Mouse (Mus musculus): Measurements from ENCODE around the gene Ano6. TPM values are rescaled to one million over a fixed set of nuclear protein-coding genes. Genes with fewer than 3 reads are reported as not detected.

The Ano6 gene
- polyA plus RNA-seq, 1 experiment: 5.8 TPM

DNA sequence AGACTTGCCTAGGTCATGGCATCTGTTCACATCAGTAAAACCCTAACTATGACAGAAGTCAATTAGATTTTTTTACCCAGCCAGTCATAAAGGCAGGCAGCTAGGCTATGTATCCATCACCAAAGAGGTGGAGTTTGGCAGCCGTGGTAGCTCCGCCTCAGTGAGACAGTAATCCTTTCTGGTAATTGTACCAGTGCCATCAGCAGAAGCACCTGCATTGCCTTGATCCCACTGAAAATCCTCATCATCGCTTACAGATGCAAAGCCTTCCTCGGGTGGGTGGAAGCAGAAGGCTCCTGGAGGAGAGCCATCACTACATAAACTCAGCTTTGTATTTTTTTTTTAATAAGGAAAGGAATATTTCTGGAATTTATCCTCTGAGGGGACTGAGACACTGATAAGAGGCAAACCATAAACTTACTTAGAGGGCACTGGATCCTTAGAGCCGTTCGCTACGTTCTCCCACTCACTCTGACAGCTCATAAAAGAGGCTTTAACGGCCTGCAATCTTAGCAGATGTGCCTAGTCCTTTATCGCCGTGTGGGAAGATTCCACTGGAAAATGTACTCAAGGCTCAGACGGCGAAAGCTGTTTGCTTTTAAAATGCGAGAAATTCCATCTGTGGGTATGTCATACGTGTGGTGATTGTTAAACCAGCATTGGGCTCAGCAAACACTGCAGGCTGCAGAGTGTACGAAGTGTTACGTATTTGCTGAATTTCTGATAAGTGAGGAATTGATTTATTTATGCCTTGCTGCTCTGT is 140.6 kb downstream of the Ano6 start:
- Histone ChIP-seq H3K27ac (ENCODE audit: control insufficient read depth, insufficient read depth, low read depth, low read length) (no peak overlapping the region), H3K27me3 (ENCODE audit: control insufficient read depth, insufficient read depth, low read length) (no peaks in the 10 kb centered on the region), H3K4me3 (ENCODE audit: control insufficient read depth, low read depth, low read length) (no peak overlapping the region), H3K4me1 (ENCODE audit: control insufficient read depth, insufficient read depth, low read length) (no peaks in the 10 kb centered on the region), H3K36me3 (ENCODE audit: control insufficient read depth, insufficient read depth, low read length) (no peaks in the 10 kb centered on the region)
- TF ChIP-seq POLR2A (IDR thresholded peaks at IDR 0.05; ENCODE audit: control insufficient read depth, low read depth, low read length) (no peak), CTCF (IDR thresholded peaks at IDR 0.05; ENCODE audit: control insufficient read depth, insufficient read depth, insufficient replicate concordance, low read depth, low read length) (no peak)

DNA sequence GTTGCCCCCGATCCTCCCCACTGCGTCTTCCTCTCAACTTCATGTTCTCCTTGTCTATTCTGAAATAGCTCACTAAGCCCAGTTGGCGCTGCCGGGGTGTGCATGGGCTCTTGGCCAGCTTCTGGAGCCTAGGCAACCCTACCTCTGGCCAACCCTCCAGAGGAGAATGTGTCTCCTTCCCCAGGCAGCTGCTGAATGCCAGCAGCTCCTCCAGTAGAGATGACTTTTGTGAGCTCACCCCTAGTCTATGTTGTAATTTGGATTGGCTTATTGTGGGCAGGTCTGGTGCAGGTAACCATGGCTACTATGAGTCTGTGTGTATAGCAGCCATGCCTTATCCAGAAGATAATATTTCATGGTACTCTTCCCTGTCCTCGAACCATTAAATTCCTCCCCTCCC is 141.7 kb downstream of the Ano6 start:
- Histone ChIP-seq H3K36me3 (ENCODE audit: control insufficient read depth, insufficient read depth, low read length) (no peaks in the 10 kb centered on the region), H3K27ac (ENCODE audit: control insufficient read depth, insufficient read depth, low read depth, low read length) (no peak overlapping the region), H3K27me3 (ENCODE audit: control insufficient read depth, insufficient read depth, low read length) (no peaks in the 10 kb centered on the region), H3K4me1 (ENCODE audit: control insufficient read depth, insufficient read depth, low read length) (no peaks in the 10 kb centered on the region), H3K4me3 (ENCODE audit: control insufficient read depth, low read depth, low read length) (no peak overlapping the region)
- TF ChIP-seq POLR2A (IDR thresholded peaks at IDR 0.05; ENCODE audit: control insufficient read depth, low read depth, low read length): no peak
- TF ChIP-seq CTCF (IDR thresholded peaks at IDR 0.05; ENCODE audit: control insufficient read depth, insufficient read depth, insufficient replicate concordance, low read depth, low read length): no peak

DNA sequence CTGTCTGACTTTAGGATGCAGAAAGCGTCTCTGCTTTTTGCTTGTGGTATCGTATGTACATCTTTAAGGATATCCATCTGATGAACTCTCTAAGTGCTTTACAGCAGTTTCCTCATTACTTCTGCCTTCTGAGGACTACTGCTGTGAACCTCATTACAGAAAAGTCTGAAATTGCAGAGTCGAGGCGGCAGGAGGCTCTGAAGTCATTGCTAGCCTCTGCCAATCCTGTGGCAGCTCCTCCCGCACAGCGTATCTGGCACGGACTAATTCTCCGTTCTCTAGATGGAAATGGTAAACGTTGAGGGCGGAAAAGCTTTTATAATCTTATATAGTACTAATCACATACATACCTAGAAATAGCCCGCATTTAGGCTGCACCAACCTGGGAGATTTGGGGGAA is 144.5 kb downstream of the Ano6 start:
- no peak for TF ChIP-seq CTCF (IDR thresholded peaks at IDR 0.05; ENCODE audit: control insufficient read depth, insufficient read depth, insufficient replicate concordance, low read depth, low read length)
- H3K4me3 ChIP-seq (ENCODE audit: control insufficient read depth, low read depth, low read length): no peak overlapping the region
- H3K27me3 ChIP-seq (ENCODE audit: control insufficient read depth, insufficient read depth, low read length): no peaks in the 10 kb centered on the region
- no peaks in the 10 kb centered on the region for H3K4me1 ChIP-seq (ENCODE audit: control insufficient read depth, insufficient read depth, low read length)
- H3K36me3 ChIP-seq (ENCODE audit: control insufficient read depth, insufficient read depth, low read length): no peaks in the 10 kb centered on the region
- no peak overlapping the region for H3K27ac ChIP-seq (ENCODE audit: control insufficient read depth, insufficient read depth, low read depth, low read length)

DNA sequence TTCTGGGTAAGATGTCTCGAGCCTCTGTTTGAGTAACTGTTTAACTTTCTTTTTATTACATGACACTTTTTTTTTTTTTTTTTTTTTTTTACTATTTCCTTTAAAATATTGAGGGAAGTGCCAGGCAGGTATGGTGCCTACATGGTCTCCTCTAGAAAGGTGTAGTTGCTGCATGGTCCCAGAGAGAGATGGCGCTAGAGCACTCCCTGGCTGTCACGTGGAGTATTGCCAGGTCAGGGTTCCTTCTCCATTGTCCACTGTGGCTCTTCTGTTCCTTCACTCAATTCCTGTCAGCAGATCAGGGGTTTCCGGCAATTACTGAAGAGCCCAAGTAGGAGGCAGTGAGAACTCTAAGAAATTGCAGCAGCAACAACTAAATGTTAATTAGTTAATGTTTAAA is 152.8 kb downstream of the Ano6 start:
- no peaks in the 10 kb centered on the region for H3K27me3 ChIP-seq (ENCODE audit: control insufficient read depth, insufficient read depth, low read length)
- peaks cover 2% of the 10 kb centered on the region; the same call in 1 of the 2 replicates for H3K4me1 ChIP-seq (ENCODE audit: control insufficient read depth, insufficient read depth, low read length)
- H3K27ac ChIP-seq (ENCODE audit: control insufficient read depth, insufficient read depth, low read depth, low read length): no peak overlapping the region
- TF ChIP-seq POLR2A (IDR thresholded peaks at IDR 0.05; ENCODE audit: control insufficient read depth, low read depth, low read length) (no peak), CTCF (IDR thresholded peaks at IDR 0.05; ENCODE audit: control insufficient read depth, insufficient read depth, insufficient replicate concordance, low read depth, low read length) (0 out of 2 replicates have a peak, but pooled peaks have one; percentile 23)
- H3K4me3 ChIP-seq (ENCODE audit: control insufficient read depth, low read depth, low read length): no peak overlapping the region
- no peaks in the 10 kb centered on the region for H3K36me3 ChIP-seq (ENCODE audit: control insufficient read depth, insufficient read depth, low read length)

DNA sequence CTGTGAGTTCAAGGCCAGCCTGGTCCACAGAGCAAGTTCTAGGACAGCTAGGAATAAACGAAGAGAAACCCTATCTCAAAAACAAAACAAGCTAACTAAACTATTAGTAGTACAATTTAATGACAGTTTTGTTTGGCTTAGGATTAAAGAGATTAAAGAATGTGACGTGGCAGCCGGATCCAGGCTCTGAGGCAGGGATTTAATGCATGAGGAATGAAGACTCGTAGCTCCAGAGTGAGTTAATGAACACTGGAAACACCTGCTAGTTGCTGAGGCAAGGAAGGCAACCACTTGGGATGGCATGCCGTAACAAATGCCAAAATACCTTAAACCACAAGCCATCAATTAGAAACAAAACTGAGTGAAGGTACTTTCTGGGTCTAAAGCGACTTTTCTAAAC is 153.7 kb downstream of the Ano6 start:
- Histone ChIP-seq H3K27me3 (ENCODE audit: control insufficient read depth, insufficient read depth, low read length) (no peaks in the 10 kb centered on the region), H3K27ac (ENCODE audit: control insufficient read depth, insufficient read depth, low read depth, low read length) (no peak overlapping the region), H3K4me3 (ENCODE audit: control insufficient read depth, low read depth, low read length) (no peak overlapping the region), H3K36me3 (ENCODE audit: control insufficient read depth, insufficient read depth, low read length) (no peaks in the 10 kb centered on the region), H3K4me1 (ENCODE audit: control insufficient read depth, insufficient read depth, low read length) (peaks cover 2% of the 10 kb centered on the region; the same call in 1 of the 2 replicates)
- TF ChIP-seq CTCF (IDR thresholded peaks at IDR 0.05; ENCODE audit: control insufficient read depth, insufficient read depth, insufficient replicate concordance, low read depth, low read length) (no peak), POLR2A (IDR thresholded peaks at IDR 0.05; ENCODE audit: control insufficient read depth, low read depth, low read length) (no peak)

DNA sequence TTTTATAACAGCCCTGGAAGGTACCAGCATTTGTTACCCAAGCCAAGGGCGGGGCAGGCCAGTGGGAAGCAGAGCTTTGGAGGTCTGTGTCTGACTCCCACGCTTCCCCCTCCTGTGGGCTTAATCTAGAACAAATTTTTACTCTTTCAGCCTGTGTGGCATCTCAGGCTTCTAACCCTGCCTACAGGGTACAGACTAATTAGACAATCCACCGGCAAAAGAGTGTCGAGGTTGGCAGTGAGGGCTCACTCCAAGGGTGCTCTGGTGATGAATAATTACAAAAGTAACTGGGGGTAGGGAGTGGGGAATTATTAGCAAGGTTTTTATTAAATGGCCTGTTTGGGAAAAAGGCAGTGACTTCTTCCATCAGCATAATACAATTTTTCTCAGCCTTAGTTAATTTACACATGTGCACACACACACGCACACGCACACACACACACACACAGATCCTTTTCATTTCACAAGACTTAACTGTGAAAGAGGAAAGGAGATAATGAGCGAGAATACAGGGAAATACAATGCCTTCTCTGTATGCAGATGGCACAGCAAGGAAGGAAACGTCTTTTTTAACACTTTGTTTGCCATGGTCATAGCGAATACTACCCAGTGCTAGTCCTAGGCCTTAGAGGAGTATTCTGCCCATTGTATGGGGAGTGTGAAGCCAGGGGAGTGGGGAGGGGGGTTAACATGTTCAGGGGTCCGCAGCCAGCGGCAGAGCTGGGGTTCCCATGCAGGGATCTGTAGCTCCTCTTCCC is 155.5 kb downstream of the Ano6 start:
- no peak overlapping the region for H3K27ac ChIP-seq (ENCODE audit: control insufficient read depth, insufficient read depth, low read depth, low read length)
- H3K4me1 ChIP-seq (ENCODE audit: control insufficient read depth, insufficient read depth, low read length): peaks cover 2% of the 10 kb centered on the region; the same call in 1 of the 2 replicates
- no peaks in the 10 kb centered on the region for H3K36me3 ChIP-seq (ENCODE audit: control insufficient read depth, insufficient read depth, low read length)
- no peaks in the 10 kb centered on the region for H3K27me3 ChIP-seq (ENCODE audit: control insufficient read depth, insufficient read depth, low read length)
- no peak overlapping the region for H3K4me3 ChIP-seq (ENCODE audit: control insufficient read depth, low read depth, low read length)
- no peak for TF ChIP-seq CTCF (IDR thresholded peaks at IDR 0.05; ENCODE audit: control insufficient read depth, insufficient read depth, insufficient replicate concordance, low read depth, low read length)
- no peak for TF ChIP-seq POLR2A (IDR thresholded peaks at IDR 0.05; ENCODE audit: control insufficient read depth, low read depth, low read length)

DNA sequence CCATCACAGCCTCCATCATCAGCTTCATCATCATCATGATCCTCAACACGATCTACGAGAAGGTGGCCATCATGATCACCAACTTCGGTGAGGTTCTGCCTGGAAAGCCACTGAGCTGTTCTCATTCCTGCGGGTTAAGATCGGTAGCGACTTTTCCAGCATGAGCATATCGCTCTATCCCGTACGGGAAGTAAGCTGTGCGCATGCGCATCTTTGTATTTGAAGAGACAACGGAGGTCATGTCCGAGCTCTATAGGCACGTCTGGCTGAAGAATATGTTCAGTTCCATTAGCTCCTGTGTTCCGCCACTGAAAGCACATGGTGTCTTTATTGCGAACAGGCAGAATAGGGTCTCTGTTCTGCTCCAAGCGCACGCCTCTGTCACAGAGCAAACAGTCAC is 157.8 kb downstream of the Ano6 start:
- no peak overlapping the region for H3K27ac ChIP-seq (ENCODE audit: control insufficient read depth, insufficient read depth, low read depth, low read length)
- H3K36me3 ChIP-seq (ENCODE audit: control insufficient read depth, insufficient read depth, low read length): no peaks in the 10 kb centered on the region
- H3K4me3 ChIP-seq (ENCODE audit: control insufficient read depth, low read depth, low read length): peak overlapping the region; percentile 79
- TF ChIP-seq CTCF (IDR thresholded peaks at IDR 0.05; ENCODE audit: control insufficient read depth, insufficient read depth, insufficient replicate concordance, low read depth, low read length) (no peak), POLR2A (IDR thresholded peaks at IDR 0.05; ENCODE audit: control insufficient read depth, low read depth, low read length) (no peak)
- no peaks in the 10 kb centered on the region for H3K27me3 ChIP-seq (ENCODE audit: control insufficient read depth, insufficient read depth, low read length)
- peaks cover 2% of the 10 kb centered on the region; the same call in 1 of the 2 replicates for H3K4me1 ChIP-seq (ENCODE audit: control insufficient read depth, insufficient read depth, low read length)

All from testis, adult 2 months (tissue).